19 mouse cellular contexts compared by ENCODE assay signal in genomic region chr9:66626661-66627060, GRCm38 (mm10). TPM values are rescaled to one million over a fixed set of nuclear protein-coding genes. Genes with fewer than 3 reads are reported as not detected.
DNase-seq lines count a peak whose midpoint lies in the region; ATAC-seq and TF ChIP-seq lines count a peak whose summit lies in the region.
"Had no signal": no experiment of that assay in that cellular context is flagged by ENCODE, and none has a peak within 500 bp of the region (broad histone marks: within the 10 kb centered on the region; RNA-seq: fewer than 3 reads in every experiment).

No protein-coding gene starts in this region.

- no peak for ATAC-seq in liver, embryonic 11.5 days (replicated peaks; ENCODE audit: low FRiP score)
- peak; percentile 45; the same call in 1 of the 2 replicates for ATAC-seq in liver, embryonic 14.5 days (ENCODE audit: insufficient read depth)
- no peak for ATAC-seq in CD4-positive, CD25-positive, alpha-beta regulatory T cell, adult 4 months
- ATAC-seq: forebrain, embryonic 14.5 days; midbrain, embryonic 15.5 days had no signal

- H3K4me1 ChIP-seq in liver, embryonic 11.5 days (replicated peaks; ENCODE audit: control insufficient read depth, insufficient read depth, low read length) = peaks cover 9% of the 10 kb centered on the region
- H3K4me1 ChIP-seq in liver, embryonic 14.5 days (replicated peaks; ENCODE audit: control insufficient read depth in 2 of 2, insufficient read depth in 2 of 2, low read length in 1 of 2) = peaks cover 0 to 25% of the 10 kb centered on the region in 2 experiments; a peak in 2 of 4 replicates

- 67% methylated on average over 5 of the region's 5 CpGs for WGBS in liver, embryonic 11.5 days
- 59% methylated on average over 5 of the region's 5 CpGs for WGBS in liver, embryonic 14.5 days (ENCODE audit: insufficient replicate concordance)

- no peaks in the 10 kb centered on the region for H3K9me3 ChIP-seq in liver, embryonic 11.5 days (ENCODE audit: control insufficient read depth, low read length)
- H3K9me3 ChIP-seq in liver, embryonic 14.5 days (ENCODE audit: control insufficient read depth, low read length) = no peaks in the 10 kb centered on the region
- H3K9me3 ChIP-seq: embryonic facial prominence, embryonic 15.5 days; heart, embryonic 13.5 days; hindbrain, embryonic 13.5 days; midbrain, embryonic 15.5 days; neural tube, embryonic 13.5 days had no signal

- TF ChIP-seq CTCF in liver, embryonic 14.5 days (IDR thresholded peaks at IDR 0.05; ENCODE audit: low read depth) = no peak

- no peak overlapping the region for H3K4me2 ChIP-seq in liver, embryonic 11.5 days
- H3K4me2 ChIP-seq in liver, embryonic 14.5 days (ENCODE audit: low read depth) = no peak overlapping the region
- H3K4me2 ChIP-seq: embryonic facial prominence, embryonic 15.5 days; heart, embryonic 13.5 days; hindbrain, embryonic 13.5 days; lung, embryonic 14.5 days; midbrain, embryonic 15.5 days; neural tube, embryonic 13.5 days had no signal

- no peaks in the 10 kb centered on the region for H3K27me3 ChIP-seq in liver, embryonic 11.5 days (replicated peaks; ENCODE audit: control insufficient read depth, insufficient read depth, low read length)
- H3K27me3 ChIP-seq in liver, embryonic 14.5 days (ENCODE audit: control insufficient read depth, insufficient read depth, low read length) = no peaks in the 10 kb centered on the region
- H3K27me3 ChIP-seq: CH12.LX; embryonic facial prominence, embryonic 15.5 days; heart, embryonic 13.5 days; hindbrain, embryonic 13.5 days; midbrain, embryonic 15.5 days; neural tube, embryonic 13.5 days had no signal

- peak; percentile 24 for DNase-seq in liver
- no peak for DNase-seq in liver, embryonic 11.5 days (ENCODE audit: low spot score)
- peak; percentile 27 for DNase-seq in 416B (ENCODE audit: low read depth)
- peak; percentile 72 for DNase-seq in adrenal gland, postnatal 14 days
- DNase-seq in liver, embryonic 14.5 days (ENCODE audit: low read depth in 3 of 3, low spot score in 3 of 3) = peak in 1 of 3 experiments; percentile 16
- no peak for DNase-seq in heart, postnatal 4 days
- DNase-seq in right cerebral cortex, postnatal 10 days (ENCODE audit: low spot score in 2 of 2) = no peak
- DNase-seq: gastrocnemius, postnatal 25 days; right cerebral cortex, postnatal 25 days; thymus, postnatal 4 days had no signal

- no peaks in the 10 kb centered on the region for H3K36me3 ChIP-seq in liver, embryonic 11.5 days (ENCODE audit: control insufficient read depth, insufficient read depth, low read length)
- H3K36me3 ChIP-seq in liver, embryonic 14.5 days (replicated peaks; ENCODE audit: control insufficient read depth, insufficient read depth, low read depth) = no peaks in the 10 kb centered on the region
- H3K36me3 ChIP-seq: embryonic facial prominence, embryonic 15.5 days; heart, embryonic 13.5 days; hindbrain, embryonic 13.5 days; midbrain, embryonic 15.5 days; neural tube, embryonic 13.5 days had no signal

- H3K4me3 ChIP-seq in liver, embryonic 11.5 days (ENCODE audit: low read depth, low read length) = no peak overlapping the region
- no peak overlapping the region for H3K4me3 ChIP-seq in liver, embryonic 14.5 days (ENCODE audit: insufficient read depth in 1 of 2, low read depth in 2 of 2, low read length in 2 of 2)
- H3K4me3 ChIP-seq: embryonic facial prominence, embryonic 15.5 days; heart, embryonic 13.5 days; hindbrain, embryonic 13.5 days; midbrain, embryonic 15.5 days; neural tube, embryonic 13.5 days had no signal

- no peak overlapping the region for H3K9ac ChIP-seq in liver, embryonic 11.5 days (ENCODE audit: low read depth, low read length)
- H3K9ac ChIP-seq in liver, embryonic 14.5 days (replicated peaks) = no peak overlapping the region
- H3K9ac ChIP-seq: embryonic facial prominence, embryonic 15.5 days; heart, embryonic 13.5 days; hindbrain, embryonic 13.5 days; lung, embryonic 14.5 days; midbrain, embryonic 15.5 days; neural tube, embryonic 13.5 days had no signal

- H3K27ac ChIP-seq in liver, embryonic 11.5 days (ENCODE audit: low read depth, low read length) = no peak overlapping the region
- no peak overlapping the region for H3K27ac ChIP-seq in liver, embryonic 14.5 days
- H3K27ac ChIP-seq: embryonic facial prominence, embryonic 15.5 days; heart, embryonic 13.5 days; hindbrain, embryonic 13.5 days; midbrain, embryonic 15.5 days; neural tube, embryonic 13.5 days had no signal

- no peak for TF ChIP-seq EP300 in liver, embryonic 14.5 days (IDR thresholded peaks at IDR 0.05; ENCODE audit: low read depth)

RNA-seq across cellular contexts. Expression of gene Usp3, which starts 33.7 kb away (rescaled TPM):
- polyA plus RNA-seq in liver, embryonic 11.5 days (2014; fragmentation: Nextera tagmentation; extraction: Ambion mirVana) = 32.8 and 33.1 TPM in 2 replicates
- 40.6 and 46.3 TPM in 2 replicates for total RNA-seq in adrenal gland, postnatal 14 days (2021)
- polyA plus RNA-seq in liver, embryonic 14.5 days (2012; rRNA removed) = 3.6 and 6.7 TPM in 2 replicates
- 14.8 TPM in 2 replicates for polyA plus RNA-seq in liver, embryonic 14.5 days (2014; fragmentation: Nextera tagmentation; extraction: Ambion mirVana)
- polyA plus RNA-seq in CD4-positive, CD25-positive, alpha-beta regulatory T cell, adult 4 months (2017; shearing (Covaris generic)) = 100 to 1,000 TPM; 121 to 156 TPM
- total RNA-seq in heart, postnatal 4 days (2021) = 10 to 100 TPM; 45.8 to 48.5 TPM

Comparison
In these comparisons a context has a peak if more than half of its experiments do, and no peak if none do; other contexts are left out.
1. DNase-seq: peak in liver (single experiment), 416B (single experiment) and adrenal gland, postnatal 14 days (single experiment); none in liver, embryonic 11.5 days (single experiment), heart, postnatal 4 days (single experiment) and right cerebral cortex, postnatal 10 days (0 of 2).